Mouse (Mus musculus) heart, adult 2 months (tissue): ENCODE measurements around the gene Cxcr5. TPM values are rescaled to one million over a fixed set of nuclear protein-coding genes. Genes with fewer than 3 reads are reported as not detected.
A peak's percentile ranks its signal among the peaks of the same experiment; 100 is the strongest.

ENCODE experiments used
- DNase-seq, 2 experiments: peaks; one replicate each; pipeline ENCODE4 v3.0.0; 2021
- H3K27ac ChIP-seq: fragments of 200-600 bp; 2 replicates; pipeline ENCODE4 v1.8.1; 2022
- H3K27me3 ChIP-seq: fragments of 200-500 bp; 2 replicates; pipeline ENCODE4 v1.6.1; 2012; ENCODE audit warnings: mild to moderate bottlenecking, low read length, inconsistent platforms, mixed read lengths; ENCODE audit not compliant: control insufficient read depth, insufficient read depth
- H3K36me3 ChIP-seq: fragments of 200-500 bp; 2 replicates; pipeline ENCODE4 v1.6.1; 2012; ENCODE audit warnings: low read length, inconsistent platforms; ENCODE audit not compliant: control insufficient read depth, insufficient read depth
- H3K4me1 ChIP-seq: fragments of 200-500 bp; 2 replicates; pipeline ENCODE4 v1.6.1; 2011; ENCODE audit warnings: low read length; ENCODE audit not compliant: control insufficient read depth, insufficient read depth
- H3K4me3 ChIP-seq: fragments of 200-600 bp; 2 replicates; pipeline ENCODE4 v1.8.1; 2022
- H3K79me2 ChIP-seq: fragments of 200-500 bp; replicated peaks from 2 replicates; pipeline ENCODE4 v1.6.1; 2012; ENCODE audit warnings: mild to moderate bottlenecking, inconsistent platforms, low read length, moderate library complexity, mixed read lengths; ENCODE audit not compliant: control insufficient read depth, insufficient read depth
- H3K9ac ChIP-seq: fragments of 200-500 bp; 2 replicates; pipeline ENCODE4 v1.6.1; 2012; ENCODE audit warnings: low read depth, mild to moderate bottlenecking, control low read depth, inconsistent platforms, low read length, mixed read lengths
- CTCF ChIP-seq: fragments of 200-600 bp; IDR thresholded peaks from 2 replicates; pipeline ENCODE4 v1.8.1; 2022; ENCODE audit warnings: antibody characterized with exemption, mild to moderate bottlenecking, moderate library complexity
- EP300 ChIP-seq: fragments of 200-500 bp; IDR thresholded peaks from 2 replicates; pipeline ENCODE4 v1.6.1; 2011; ENCODE audit warnings: low read depth, low read length, control low read depth; ENCODE audit not compliant: insufficient read depth
- POLR2A ChIP-seq: fragments of 200-500 bp; IDR thresholded peaks from 2 replicates; pipeline ENCODE4 v1.6.1; 2011; ENCODE audit warnings: mild to moderate bottlenecking, low read depth, low read length, control low read depth; ENCODE audit not compliant: insufficient read depth
- WGBS: fragments of 180-500 bp; shearing (Covaris S2); methylation state at CpG from one replicate; pipeline ENCODE4 v1.1.7; 2018; 5-methylcytosine and 5-hydroxymethylcytosine counted together
- intact Hi-C: fragments of 180-260 bp; cut with DNase I; formaldehyde crosslinking; loops from one replicate; pipeline ENCODE4 v1.15.1; 2025
- polyA plus RNA-seq: library from polyadenylated mRNA; depleted of rRNA; stranded (reverse); fragments of >200 nt; gene quantifications from 2 replicates; pipeline ENCODE4 v1.2.3, GENCODE M21; 2012
- total RNA-seq, 2 experiments: library from RNA; stranded (reverse); gene quantifications; 2 replicates each; pipeline ENCODE4 v1.2.3; 2021

Gene Cxcr5
- total and polyA plus RNA-seq, 3 experiments: 0.41 to 1.7 (median 0.42) TPM

DNA sequence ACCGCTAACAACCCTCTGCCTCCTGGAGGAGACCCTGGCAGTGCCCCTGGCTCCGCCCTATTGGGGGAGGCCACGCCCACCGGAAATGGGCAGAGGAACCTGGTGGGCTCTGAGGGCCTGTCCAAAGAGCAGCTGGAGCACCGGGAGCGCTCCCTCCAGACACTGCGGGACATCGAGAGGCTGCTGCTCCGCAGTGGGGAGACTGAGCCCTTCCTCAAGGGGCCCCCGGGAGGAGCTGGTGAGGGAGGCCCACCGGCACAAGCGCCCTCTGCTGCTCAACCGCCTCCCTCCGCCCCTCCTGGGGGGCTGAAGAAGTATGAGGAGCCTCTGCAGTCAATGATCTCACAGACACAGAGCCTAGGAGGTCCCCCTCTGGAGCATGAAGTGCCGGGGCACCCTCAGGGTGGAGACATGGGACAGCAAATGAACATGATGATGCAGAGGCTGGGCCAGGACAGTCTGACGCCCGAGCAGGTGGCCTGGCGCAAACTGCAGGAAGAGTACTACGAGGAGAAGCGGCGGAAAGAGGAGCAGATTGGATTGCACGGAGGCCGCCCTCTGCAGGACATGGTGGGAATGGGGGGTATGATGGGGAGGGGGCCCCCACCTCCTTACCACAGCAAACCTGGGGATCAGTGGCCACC, 55.7 kb downstream of the Cxcr5 start:
- Histone ChIP-seq H3K79me2 (no peaks in the 10 kb centered on the region), H3K27me3 (no peaks in the 10 kb centered on the region), H3K9ac (no peak overlapping the region), H3K27ac (no peak overlapping the region), H3K4me1 (peaks cover 12% of the 10 kb centered on the region), H3K36me3 (no peaks in the 10 kb centered on the region), H3K4me3 (no peak overlapping the region)
- DNase-seq: peak; percentile 18 to 31
- WGBS: 62% methylated on average over 23 of the region's 23 CpGs
- TF ChIP-seq EP300: no peak
- TF ChIP-seq CTCF: 0 out of 2 replicates have a peak, but pooled peaks have one; percentile 21
- intact Hi-C loops: loop anchor here (5.0 kb wide), 1 partner anchor 181 kb away; no protein-coding TSS in a partner anchor

DNA sequence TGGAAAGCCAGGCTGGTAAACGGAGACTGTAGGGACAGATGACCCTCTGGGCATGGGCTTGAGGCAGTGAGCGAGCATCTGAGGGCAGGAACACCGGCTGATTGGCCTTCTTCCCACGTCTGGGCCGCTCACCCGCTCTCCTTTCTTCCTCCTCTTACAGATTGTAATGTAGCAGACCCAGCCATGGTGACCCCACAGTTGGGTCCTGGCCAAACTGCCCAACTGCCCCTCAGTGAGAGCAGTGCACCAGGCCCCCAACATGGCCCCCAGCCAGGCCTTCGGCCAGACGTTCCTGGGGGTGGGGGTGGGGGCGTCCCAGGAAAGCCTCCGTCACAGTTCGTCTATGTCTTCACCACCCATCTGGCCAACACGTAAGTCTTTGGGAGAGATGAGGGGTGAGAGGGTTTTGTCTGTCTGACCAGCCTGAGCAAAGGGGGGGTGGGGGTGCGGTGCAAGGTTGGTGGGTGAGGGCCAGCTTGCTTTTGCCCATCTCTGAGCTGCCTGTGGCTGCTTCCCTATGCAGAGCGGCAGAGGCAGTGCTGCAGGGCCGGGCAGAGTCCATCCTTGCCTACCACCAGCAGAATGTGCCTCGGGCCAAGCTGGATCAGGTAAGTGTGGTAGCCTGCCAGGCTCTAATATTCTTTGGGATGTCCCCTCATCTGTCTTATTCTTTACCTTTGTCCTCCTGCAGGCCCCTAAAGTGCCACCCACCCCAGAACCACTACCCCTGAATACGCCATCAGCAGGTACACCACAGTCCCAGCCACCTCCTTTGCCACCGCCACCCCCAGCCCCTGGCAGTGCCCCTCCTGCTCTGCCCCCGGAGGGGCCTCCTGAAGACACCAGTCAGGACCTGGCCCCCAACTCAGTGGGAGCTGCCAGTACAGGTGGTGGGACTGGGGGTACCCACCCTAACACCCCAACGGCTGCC, 56.5 kb downstream of the Cxcr5 start:
- Histone ChIP-seq H3K79me2 (no peaks in the 10 kb centered on the region), H3K4me1 (peaks cover 9% of the 10 kb centered on the region), H3K36me3 (no peaks in the 10 kb centered on the region), H3K27ac (no peak overlapping the region), H3K9ac (no peak overlapping the region), H3K27me3 (no peaks in the 10 kb centered on the region), H3K4me3 (no peak overlapping the region)
- peak in 1 of 2 experiments; percentile 7 for DNase-seq
- 77% methylated on average over 20 of the region's 20 CpGs for WGBS
- intact Hi-C loops: loop anchor here (5.0 kb wide), 1 partner anchor 182 kb away; no protein-coding TSS in a partner anchor
- TF ChIP-seq CTCF (no peak), POLR2A (no peak), EP300 (no peak)

DNA sequence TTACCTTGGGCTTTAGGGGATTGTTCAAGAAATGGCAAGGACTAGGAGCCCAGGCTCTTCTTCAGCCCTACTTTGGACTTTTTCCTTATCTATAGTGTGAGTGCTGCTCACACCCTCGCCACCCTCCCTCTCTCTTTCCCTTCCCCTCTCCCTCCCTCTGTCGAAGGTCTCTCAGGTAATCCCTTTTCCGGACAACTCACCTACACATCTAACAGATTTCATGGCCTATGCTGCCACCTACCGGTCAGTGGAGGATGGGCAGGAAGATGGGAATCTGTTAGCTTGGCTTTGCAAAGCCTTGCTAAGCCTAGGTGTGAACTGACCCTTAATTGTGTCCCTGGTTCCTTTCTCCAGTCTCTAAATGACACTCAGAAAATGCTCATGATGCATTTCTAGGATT, 59.7 kb downstream of the Cxcr5 start:
- H3K9ac ChIP-seq: no peak overlapping the region
- no peaks in the 10 kb centered on the region for H3K27me3 ChIP-seq
- no peak overlapping the region for H3K4me3 ChIP-seq
- no peaks in the 10 kb centered on the region for H3K36me3 ChIP-seq
- TF ChIP-seq EP300 (peak; percentile 96), POLR2A (no peak), CTCF (0 out of 2 replicates have a peak, but pooled peaks have one; percentile 98)
- H3K79me2 ChIP-seq: no peaks in the 10 kb centered on the region
- peak; percentile 81 to 87 for DNase-seq
- no peak overlapping the region for H3K27ac ChIP-seq
- WGBS: 4% methylated on average over 4 of the region's 4 CpGs
- H3K4me1 ChIP-seq: peaks cover 15% of the 10 kb centered on the region
- intact Hi-C loops: loop anchor here (1.0 kb wide), 1 partner anchor 48 kb away; the partner anchor contains the start of gene Upk2

DNA sequence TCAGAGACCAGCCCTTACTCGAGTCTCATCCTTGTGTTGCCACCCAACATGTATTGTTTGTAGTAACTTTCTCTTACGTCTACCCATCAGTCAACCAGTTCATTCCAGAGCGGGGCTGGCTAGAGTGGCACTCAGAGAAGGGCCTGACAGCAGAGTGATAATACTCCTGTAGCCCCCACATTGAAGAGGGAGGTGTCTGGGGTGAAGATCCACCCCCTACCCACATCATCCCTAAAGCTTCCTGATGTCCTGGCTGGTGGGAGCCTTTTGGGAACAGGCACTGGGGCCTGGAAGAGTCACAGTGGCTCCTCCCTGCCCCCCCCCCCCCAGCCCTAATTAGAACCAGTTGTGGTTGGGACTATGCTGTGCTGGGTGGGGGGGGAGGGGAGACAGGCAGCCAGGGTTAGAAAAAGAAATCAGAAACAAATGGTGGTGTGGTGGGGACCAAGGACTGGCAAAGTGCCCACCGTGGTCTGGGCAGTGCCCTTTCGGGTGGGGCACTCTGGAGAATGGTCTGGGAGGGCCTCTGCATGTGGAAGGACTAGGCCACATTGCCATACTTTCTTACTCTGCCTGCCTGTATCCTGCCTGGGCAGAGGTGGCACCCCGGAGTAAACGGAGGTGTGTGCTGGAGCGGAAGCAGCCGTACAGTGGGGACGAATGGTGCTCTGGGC, 60.3 kb downstream of the Cxcr5 start:
- H3K4me3 ChIP-seq: no peak overlapping the region
- peak in 1 of 2 experiments; percentile 44 for DNase-seq
- no peaks in the 10 kb centered on the region for H3K36me3 ChIP-seq
- H3K4me1 ChIP-seq: peaks cover 18% of the 10 kb centered on the region
- TF ChIP-seq CTCF (no peak), EP300 (no peak), POLR2A (no peak)
- H3K27ac ChIP-seq: no peak overlapping the region; the same call in 1 of the 2 replicates
- no peak overlapping the region for H3K9ac ChIP-seq
- intact Hi-C loops: no loop called here
- 56% methylated on average over 10 of the region's 10 CpGs for WGBS
- H3K79me2 ChIP-seq: no peaks in the 10 kb centered on the region
- H3K27me3 ChIP-seq: no peaks in the 10 kb centered on the region

DNA sequence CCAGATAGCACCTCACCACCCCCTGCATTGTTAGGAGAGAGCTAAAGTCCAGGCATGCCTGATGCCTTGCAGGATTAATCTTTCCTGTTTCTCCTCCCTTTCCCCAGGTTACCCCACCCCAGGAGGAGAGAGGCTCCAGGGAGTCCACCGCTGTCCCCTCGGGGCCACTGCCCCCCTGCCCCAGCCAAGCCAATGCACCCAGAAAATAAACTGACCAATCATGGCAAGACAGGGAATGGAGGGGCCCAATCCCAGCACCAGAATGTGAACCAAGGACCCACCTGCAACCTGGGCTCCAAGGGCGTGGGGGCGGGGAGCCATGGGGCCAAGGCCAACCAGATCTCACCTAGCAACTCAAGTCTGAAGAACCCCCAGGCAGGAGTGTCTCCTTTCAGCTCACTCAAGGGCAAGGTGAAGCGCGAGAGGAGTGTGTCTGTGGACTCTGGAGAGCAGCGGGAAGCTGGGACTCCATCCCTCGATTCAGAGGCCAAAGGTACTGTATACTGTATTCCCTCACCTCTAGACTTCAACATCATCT, 61.0 kb downstream of the Cxcr5 start:
- no peaks in the 10 kb centered on the region for H3K27me3 ChIP-seq
- no peak overlapping the region for H3K9ac ChIP-seq
- H3K4me1 ChIP-seq: peaks cover 18% of the 10 kb centered on the region
- TF ChIP-seq POLR2A (no peak), EP300 (no peak), CTCF (no peak)
- 57% methylated on average over 8 of the region's 8 CpGs for WGBS
- no peaks in the 10 kb centered on the region; the same call in 1 of the 2 replicates for H3K36me3 ChIP-seq
- H3K4me3 ChIP-seq: no peak overlapping the region
- DNase-seq: peak; percentile 19 to 34
- intact Hi-C loops: loop anchor here (1.0 kb wide), 1 partner anchor 18 kb away; the partner anchor contains the start of gene Bcl9l
- no peaks in the 10 kb centered on the region for H3K79me2 ChIP-seq
- H3K27ac ChIP-seq: peak overlapping the region; percentile 80
